Mouse (Mus musculus) heart, postnatal 0 days (tissue): ENCODE data around the gene Fam210b.

Experiments
- CTCF ChIP-seq: IDR thresholded peaks from 2 replicates; pipeline ENCODE4 v1.5.1; 2016; ENCODE audit warnings: antibody characterized with exemption, control low read depth, low read depth
- EP300 ChIP-seq: IDR thresholded peaks from 2 replicates; pipeline ENCODE4 v1.6.1; 2016; ENCODE audit warnings: antibody characterized with exemption, low read depth

DNA sequence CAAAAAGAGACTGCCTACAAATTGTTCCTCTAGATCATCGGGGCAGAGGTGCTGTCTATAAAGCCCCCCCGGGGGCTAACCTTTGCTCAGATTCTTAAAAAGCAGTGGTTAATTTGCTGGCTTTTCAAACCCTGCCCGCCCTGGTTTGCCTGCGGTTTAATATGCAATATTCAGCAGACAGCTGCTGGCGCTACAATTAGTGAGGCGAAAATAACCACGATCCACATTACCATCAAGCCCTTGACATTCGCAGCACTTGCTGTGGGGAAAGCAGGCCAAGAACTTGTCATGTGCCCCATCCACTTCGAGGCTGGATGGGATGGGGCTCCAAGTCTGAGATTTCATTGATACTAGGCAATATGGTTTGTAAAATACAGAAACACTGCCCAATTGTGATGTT, 7.9 kb downstream of the Fam210b start:
- TF ChIP-seq CTCF (no peak), EP300 (no peak)
